Mouse (Mus musculus) kidney, adult 9 months (tissue): Measurements from ENCODE around the gene Tnfrsf23.
"Not testable (repeated sequence)": the region's sequence is repeated elsewhere in the genome, so short reads cannot be mapped to it uniquely, and the experiment has no call there.

Experiments used
- DNase-seq: peaks from one replicate; pipeline ENCODE4 v3.0.0; 2022

Gene Tnfrsf23

GRCm38 (mm10) chr7:143685359-143686067 is at the start of gene Tnfrsf23:
Tnfrsf23 (minus strand) TSS chr7:143685872.
- DNase-seq, result peak; percentile 74

- no peak for DNase-seq
These were observed 48.1 kb upstream of the Tnfrsf23 start for GRCm38 (mm10) chr7:143733746-143734145.

GRCm38 (mm10) chr7:143729886-143730285 is 44.2 kb upstream of the Tnfrsf23 start:
- DNase-seq, result peak; percentile 28

- DNase-seq, result no peak
These were observed 40.7 kb upstream of the Tnfrsf23 start for GRCm38 (mm10) chr7:143726396-143726795.

- peak; percentile 33 for DNase-seq
These were observed 38.2 kb upstream of the Tnfrsf23 start for GRCm38 (mm10) chr7:143723841-143724240.

- no peak for DNase-seq
These were observed 37.0 kb upstream of the Tnfrsf23 start for GRCm38 (mm10) chr7:143722646-143723045.

- peak; percentile 35 for DNase-seq
These were observed 32.1 kb upstream of the Tnfrsf23 start for GRCm38 (mm10) chr7:143717811-143718210.

GRCm38 (mm10) chr7:143713421-143713820 is 27.7 kb upstream of the Tnfrsf23 start:
- DNase-seq, result no peak

GRCm38 (mm10) chr7:143712771-143713348 is 27.2 kb upstream of the Tnfrsf23 start:
- DNase-seq, result no peak

- no peak for DNase-seq
These were observed 26.4 kb upstream of the Tnfrsf23 start for GRCm38 (mm10) chr7:143712023-143712422.

GRCm38 (mm10) chr7:143711381-143711780 is 25.7 kb upstream of the Tnfrsf23 start:
- DNase-seq, result peak; percentile 41

- no peak for DNase-seq
These were observed 23.7 kb upstream of the Tnfrsf23 start for GRCm38 (mm10) chr7:143709395-143709794.

GRCm38 (mm10) chr7:143706697-143707438 is 21.2 kb upstream of the Tnfrsf23 start:
- peak; percentile 97 for DNase-seq

- DNase-seq, result peak; percentile 61
These were observed 10.5 kb upstream of the Tnfrsf23 start for GRCm38 (mm10) chr7:143696140-143696539.

GRCm38 (mm10) chr7:143694550-143694949 is 8.9 kb upstream of the Tnfrsf23 start:
- DNase-seq, result no peak

GRCm38 (mm10) chr7:143692746-143693510 is 7.3 kb upstream of the Tnfrsf23 start:
- no peak for DNase-seq

GRCm38 (mm10) chr7:143691909-143692308 is 6.2 kb upstream of the Tnfrsf23 start:
- DNase-seq, result no peak

GRCm38 (mm10) chr7:143691181-143691580 is 5.5 kb upstream of the Tnfrsf23 start:
- DNase-seq, result no peak

GRCm38 (mm10) chr7:143689946-143690345 is 4.3 kb upstream of the Tnfrsf23 start:
- DNase-seq, result no peak

GRCm38 (mm10) chr7:143689481-143689880 is 3.8 kb upstream of the Tnfrsf23 start:
- DNase-seq, result no peak

GRCm38 (mm10) chr7:143686676-143687075 is 1.0 kb upstream of the Tnfrsf23 start:
- DNase-seq, result not testable (repeated sequence)

GRCm38 (mm10) chr7:143686191-143686590 is 519 bp upstream of the Tnfrsf23 start:
- DNase-seq, result not testable (repeated sequence)

- DNase-seq, result peak; percentile 27
These were observed 1.1 kb downstream of the Tnfrsf23 start for GRCm38 (mm10) chr7:143684569-143684968.
